Mouse (Mus musculus) layer of hippocampus, postnatal 14 days (tissue): ENCODE results near the gene 5031439G07Rik. TPM values are rescaled to one million over a fixed set of nuclear protein-coding genes. Genes with fewer than 3 reads are reported as not detected.

ENCODE experiments used
- microRNA-seq, 2 experiments: library from miRNA; unstranded; fragments of <30 nt; microRNA quantifications; one replicate each; pipeline ENCODE4 v1.2.0; 2021
- total RNA-seq, 2 experiments: library from RNA; stranded (reverse); gene quantifications; 2 replicates each; pipeline ENCODE4 v1.2.3; 2021

Gene 5031439G07Rik
- total RNA-seq, 2 experiments from 2014 or later, result 114 TPM

Small RNAs within 50 kb of the gene (microRNA-seq; reads per million reads assigned to microRNA genes)
- 840 to 1,231 reads per million in 2 experiments for gene Mir1249

Other genes with a start within 250 kb of the 5031439G07Rik start
- gene Phf21b, start 132.5 kb downstream of the 5031439G07Rik start, total RNA-seq, result 10 to 100 TPM; 13.0 to 13.2 TPM
- 1 to 10 TPM; 1.0 to 1.1 TPM for gene Gm29666, start 68.5 kb downstream of the 5031439G07Rik start, total RNA-seq
- gene Nup50, start 65.1 kb downstream of the 5031439G07Rik start, total RNA-seq, result 10 to 100 TPM; 30.6 to 32.8 TPM
- gene Upk3a, start 28.6 kb upstream of the 5031439G07Rik start, total RNA-seq, result not detected
- gene Fam118a, start 40.4 kb upstream of the 5031439G07Rik start, total RNA-seq, result 10 to 100 TPM; 26.2 to 27.3 TPM
- under 1 TPM in 1 of 2 experiments, not detected in 1; 0.12 TPM for gene Smc1b, start 143.4 kb upstream of the 5031439G07Rik start, total RNA-seq
- gene Ribc2, start 143.5 kb upstream of the 5031439G07Rik start, total RNA-seq, result under 1 TPM in 1 of 2 experiments, not detected in 1; 0.21 TPM
- gene Fbln1, start 217.4 kb upstream of the 5031439G07Rik start, total RNA-seq, result 10 to 100 TPM; 10.8 to 18.3 TPM